Mouse (Mus musculus): ENCODE measurements around the gene Ankrd61. TPM values are rescaled to one million over a fixed set of nuclear protein-coding genes. Genes with fewer than 3 reads are reported as not detected.

Gene Ankrd61
- polyA plus RNA-seq, 1 experiment = 0.03 TPM

GRCm38 (mm10) chr5:143909417-143910400, 12.2 kb upstream of the Ankrd61 start, which contains the start of the genes Aimp2 and Pms2:
Gene Aimp2 (minus strand): TSS chr5:143909847.
Gene Pms2 (plus strand): TSS chr5:143909964.
- TF ChIP-seq GATA1 (IDR thresholded peaks at IDR 0.05; ENCODE audit: low read length) = no peak

GRCm38 (mm10) chr5:143908926-143909325, 11.4 kb upstream of the Ankrd61 start:
- TF ChIP-seq GATA1 (IDR thresholded peaks at IDR 0.05; ENCODE audit: low read length) = no peak

DNA sequence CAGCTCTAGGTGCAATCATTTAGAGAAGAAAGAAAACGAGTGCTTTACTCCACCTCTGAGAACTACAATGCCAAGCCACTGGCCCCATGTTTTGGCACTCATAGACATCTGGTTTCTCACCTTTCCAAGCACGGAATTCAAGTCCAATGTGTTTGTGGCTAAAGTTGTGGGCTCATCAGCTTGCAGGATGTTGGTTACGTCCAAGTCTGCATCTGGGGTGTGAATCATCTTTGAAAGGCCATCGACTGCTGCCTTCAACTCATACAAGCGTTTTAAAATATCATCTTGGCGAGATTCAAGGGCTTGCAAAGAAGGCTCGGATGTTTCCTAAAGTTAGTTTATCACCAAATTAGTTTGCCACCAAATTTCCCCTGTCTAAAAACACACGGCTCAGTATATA, 8.9 kb upstream of the Ankrd61 start:
- TF ChIP-seq GATA1 (IDR thresholded peaks at IDR 0.05; ENCODE audit: low read length) = no peak

DNA sequence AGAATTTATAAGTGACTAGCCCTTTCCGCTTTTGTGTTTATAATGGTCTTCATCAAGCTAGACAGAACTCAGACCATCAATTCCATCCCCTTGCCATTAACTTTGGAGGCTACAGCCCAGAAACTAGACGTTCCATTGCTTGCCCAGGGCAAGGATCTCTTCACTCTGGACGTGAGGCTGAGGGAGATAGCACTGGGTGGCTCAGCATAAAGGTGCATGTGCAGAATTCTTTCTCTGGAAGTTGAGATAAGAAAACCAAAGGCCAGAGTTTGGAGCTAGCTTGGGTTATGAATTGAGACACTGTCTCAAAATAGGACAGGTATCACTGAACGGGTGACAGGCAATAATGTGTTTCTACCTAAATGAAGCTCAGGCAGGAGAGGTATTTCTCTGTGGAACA, 6.3 kb upstream of the Ankrd61 start:
- no peak for TF ChIP-seq GATA1 (IDR thresholded peaks at IDR 0.05; ENCODE audit: low read length)

GRCm38 (mm10) chr5:143902111-143902510, 4.6 kb upstream of the Ankrd61 start:
- no peak for TF ChIP-seq GATA1 (IDR thresholded peaks at IDR 0.05; ENCODE audit: low read length)

GRCm38 (mm10) chr5:143893396-143893795, 4.1 kb downstream of the Ankrd61 start:
- TF ChIP-seq GATA1 (IDR thresholded peaks at IDR 0.05; ENCODE audit: low read length) = peak; percentile 69

DNA sequence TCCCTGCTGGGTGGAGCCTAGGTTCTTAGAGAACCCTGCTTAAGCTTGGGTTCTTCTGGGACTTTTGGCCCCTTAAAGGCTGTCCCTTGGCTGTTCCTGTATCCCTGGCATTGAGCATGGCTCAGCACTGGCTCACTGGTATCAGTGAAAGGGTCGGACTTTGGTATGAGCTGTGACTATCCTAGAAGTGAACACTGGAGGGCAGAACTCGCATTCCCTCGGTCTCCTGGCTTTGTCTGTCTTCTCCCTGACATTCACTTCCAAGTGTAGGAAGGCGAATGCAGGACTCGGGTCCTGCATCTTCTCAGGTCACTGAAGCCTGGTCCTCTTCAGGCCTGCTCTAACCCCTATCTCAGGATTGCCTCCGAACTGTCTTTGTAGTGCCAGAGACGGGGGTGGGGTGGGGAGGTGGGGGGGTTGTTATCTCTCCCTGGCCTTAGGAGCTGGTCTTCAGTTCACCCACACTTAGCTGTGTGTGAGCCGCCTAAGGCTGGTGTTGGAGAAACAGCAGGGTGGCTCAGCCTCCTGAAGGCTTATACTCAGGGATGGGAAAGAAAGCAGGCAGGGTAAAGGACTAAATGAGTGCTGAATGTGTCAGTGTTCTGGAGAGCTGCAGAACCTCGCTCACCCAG, 5.1 kb downstream of the Ankrd61 start:
- TF ChIP-seq GATA1 (IDR thresholded peaks at IDR 0.05; ENCODE audit: low read length) = no peak

DNA sequence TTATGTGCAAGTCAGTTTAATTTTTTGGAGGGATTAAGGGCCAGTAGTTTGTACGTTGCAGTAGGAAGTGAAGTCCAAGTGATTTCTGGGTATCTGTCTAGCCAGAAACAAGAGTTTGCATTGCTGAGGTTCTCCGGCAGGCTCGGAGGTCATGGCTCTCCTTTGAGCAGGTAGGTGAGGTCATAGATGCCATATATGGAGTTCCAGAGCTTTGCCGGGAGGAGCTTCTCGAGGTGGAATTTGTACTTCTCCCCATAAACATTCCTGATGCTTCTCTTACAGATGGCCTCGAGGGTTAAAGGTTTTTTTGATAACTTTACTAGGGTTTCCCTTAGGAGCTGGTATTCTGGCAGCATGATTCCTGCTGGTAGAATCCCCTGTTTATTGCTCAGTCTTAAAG, 6.7 kb downstream of the Ankrd61 start:
- TF ChIP-seq GATA1 (IDR thresholded peaks at IDR 0.05; ENCODE audit: low read length) = no peak

GRCm38 (mm10) chr5:143885274-143885673, 12.2 kb downstream of the Ankrd61 start:
- no peak for TF ChIP-seq GATA1 (IDR thresholded peaks at IDR 0.05; ENCODE audit: low read length)

- no peak for TF ChIP-seq GATA1 (IDR thresholded peaks at IDR 0.05; ENCODE audit: low read length)
Measured at GRCm38 (mm10) chr5:143874571-143874970, 22.9 kb downstream of the Ankrd61 start.

GRCm38 (mm10) chr5:143871547-143872169, 25.8 kb downstream of the Ankrd61 start:
- TF ChIP-seq GATA1 (IDR thresholded peaks at IDR 0.05; ENCODE audit: low read length) = no peak

Other genes starting within 250 kb of the Ankrd61 start
- 19.8 and 28.3 TPM in 2 replicates for gene Usp42, start 165.4 kb downstream of the Ankrd61 start, polyA plus RNA-seq (2012)
- 19.0 and 26.8 TPM in 2 replicates for gene Eif2ak1, start 79.9 kb downstream of the Ankrd61 start, polyA plus RNA-seq (2012)
- 119 and 129 TPM in 2 replicates for gene Aimp2, start 12.2 kb upstream of the Ankrd61 start, polyA plus RNA-seq (2012)
- gene Pms2, start 12.3 kb upstream of the Ankrd61 start, polyA plus RNA-seq (2012) = 0.70 and 1.4 TPM in 2 replicates
- gene Gm42421, start 30.5 kb upstream of the Ankrd61 start, polyA plus RNA-seq (2012) = not detected in 2 replicates
- gene Rsph10b, start 35.4 kb upstream of the Ankrd61 start, polyA plus RNA-seq (2012) = not detected in 2 replicates
- 62.8 and 74.6 TPM in 2 replicates for gene Ccz1, start 117.2 kb upstream of the Ankrd61 start, polyA plus RNA-seq (2012)
- gene Ocm, start 129.0 kb upstream of the Ankrd61 start, polyA plus RNA-seq (2012) = not detected in 2 replicates
- 6.3 and 8.3 TPM in 2 replicates for gene Lmtk2, start 202.8 kb upstream of the Ankrd61 start, polyA plus RNA-seq (2012)